11 mouse cellular contexts compared by ENCODE assay signal in the genomic region with DNA sequence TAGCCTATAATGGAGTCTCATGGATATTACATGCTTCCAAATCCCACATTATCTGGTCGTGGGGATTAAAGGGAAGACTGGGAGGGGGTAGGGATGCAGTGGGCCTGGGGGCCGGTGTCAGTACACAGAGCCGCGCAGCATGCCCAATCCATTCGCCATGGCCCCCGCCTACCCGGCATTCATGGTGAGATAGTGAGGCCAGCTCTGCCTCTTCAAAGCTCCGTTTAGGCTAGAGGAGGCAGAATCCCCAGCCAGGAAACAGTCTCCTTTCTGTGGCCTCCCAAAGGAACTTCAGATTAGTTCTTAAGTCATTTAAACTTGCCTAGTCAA. TPM values are rescaled to one million over a fixed set of nuclear protein-coding genes. Genes with fewer than 3 reads are reported as not detected.
DNase-seq lines count a peak whose midpoint lies in the region; ATAC-seq lines count a peak whose summit lies in the region.
"Had no signal": no experiment of that assay in that cellular context is flagged by ENCODE, and none has a peak within 500 bp of the region (broad histone marks: within the 10 kb centered on the region; RNA-seq: fewer than 3 reads in every experiment).

No protein-coding gene starts in this region.

- peaks cover 67% of the 10 kb centered on the region for H3K4me1 ChIP-seq in forebrain, embryonic 10.5 days
- peaks cover 29% of the 10 kb centered on the region for H3K4me1 ChIP-seq in forebrain, embryonic 14.5 days (ENCODE audit: control insufficient read depth, insufficient read depth, low read length)
- H3K4me1 ChIP-seq in limb, embryonic 12.5 days (replicated peaks), result peaks cover 20% of the 10 kb centered on the region
- H3K4me1 ChIP-seq in limb, embryonic 10.5 days, result peaks cover 35% of the 10 kb centered on the region

- ATAC-seq in forebrain, embryonic 14.5 days, result no peak
- 0 out of 2 replicates have a peak, but pooled peaks have one; percentile 26 for ATAC-seq in limb, embryonic 12.5 days (ENCODE audit: insufficient number of reproducible peaks, insufficient read depth, low FRiP score, low TSS enrichment, low read depth)

- no peak overlapping the region for H3K4me2 ChIP-seq in forebrain, embryonic 14.5 days (ENCODE audit: low read length)
- H3K4me2 ChIP-seq in limb, embryonic 12.5 days, result no peak overlapping the region

- no peaks in the 10 kb centered on the region for H3K9me3 ChIP-seq in forebrain, embryonic 10.5 days
- H3K9me3 ChIP-seq in forebrain, embryonic 14.5 days (replicated peaks; ENCODE audit: control insufficient read depth, low read length), result no peaks in the 10 kb centered on the region
- no peaks in the 10 kb centered on the region for H3K9me3 ChIP-seq in limb, embryonic 12.5 days
- H3K9me3 ChIP-seq in limb, embryonic 10.5 days (replicated peaks), result no peaks in the 10 kb centered on the region

- H3K36me3 ChIP-seq in forebrain, embryonic 10.5 days (replicated peaks), result no peaks in the 10 kb centered on the region
- no peaks in the 10 kb centered on the region for H3K36me3 ChIP-seq in forebrain, embryonic 14.5 days (ENCODE audit: control insufficient read depth, insufficient read depth, low read length)
- H3K36me3 ChIP-seq in limb, embryonic 12.5 days, result no peaks in the 10 kb centered on the region
- no peaks in the 10 kb centered on the region for H3K36me3 ChIP-seq in limb, embryonic 10.5 days

- DNase-seq in forebrain, embryonic 10.5 days (ENCODE audit: extremely low spot score, low spot score), result no peak
- DNase-seq in forebrain, embryonic 14.5 days (ENCODE audit: low spot score), result no peak
- DNase-seq in limb, embryonic 10.5 days (ENCODE audit: low spot score), result no peak
- DNase-seq in mesoderm, embryonic 11.5 days (ENCODE audit: low read depth, low spot score), result peak; percentile 71
- no peak for DNase-seq in layer of hippocampus, adult 9-11 months
- no peak for DNase-seq in spleen, postnatal 4 days (ENCODE audit: low spot score in 2 of 2)
- DNase-seq in left cerebral cortex, postnatal 14 days (ENCODE audit: low spot score in 2 of 2), result no peak
- DNase-seq: adrenal gland, postnatal 10 days; cerebellum, adult 2 months; lung, postnatal 4 days had no signal

- peak overlapping the region; percentile 9; the same call in 1 of the 2 replicates for H3K4me3 ChIP-seq in forebrain, embryonic 10.5 days
- H3K4me3 ChIP-seq in forebrain, embryonic 14.5 days (ENCODE audit: low read depth, low read length), result no peak overlapping the region
- no peak overlapping the region for H3K4me3 ChIP-seq in limb, embryonic 12.5 days (replicated peaks)
- no peak overlapping the region for H3K4me3 ChIP-seq in limb, embryonic 10.5 days

- intact Hi-C loops in left cerebral cortex, postnatal 14 days (cut with DNase I), result no loop called here

- H3K27ac ChIP-seq in forebrain, embryonic 10.5 days, result peak overlapping the region; percentile 41
- no peak overlapping the region for H3K27ac ChIP-seq in forebrain, embryonic 14.5 days (ENCODE audit: low read depth, low read length)
- H3K27ac ChIP-seq in limb, embryonic 12.5 days, result no peak overlapping the region
- no peak overlapping the region for H3K27ac ChIP-seq in limb, embryonic 10.5 days

- no peak overlapping the region for H3K9ac ChIP-seq in forebrain, embryonic 14.5 days (ENCODE audit: low read length)
- H3K9ac ChIP-seq in limb, embryonic 12.5 days (replicated peaks), result no peak overlapping the region

- H3K27me3 ChIP-seq in forebrain, embryonic 10.5 days (ENCODE audit: poor library complexity, severe bottlenecking), result peaks cover 85% of the 10 kb centered on the region
- H3K27me3 ChIP-seq in forebrain, embryonic 14.5 days (replicated peaks; ENCODE audit: control insufficient read depth, insufficient read depth, low read length), result no peaks in the 10 kb centered on the region; the same call in 1 of the 2 replicates
- peaks cover 22% of the 10 kb centered on the region for H3K27me3 ChIP-seq in limb, embryonic 12.5 days
- H3K27me3 ChIP-seq in limb, embryonic 10.5 days (ENCODE audit: low read depth, poor library complexity, severe bottlenecking), result peaks cover 49% of the 10 kb centered on the region

- 23% methylated on average over 8 of the region's 8 CpGs for WGBS in forebrain, embryonic 10.5 days
- 33% methylated on average over 8 of the region's 8 CpGs for WGBS in forebrain, embryonic 14.5 days
- 34% methylated on average over 8 of the region's 8 CpGs for WGBS in limb, embryonic 12.5 days
- WGBS in limb, embryonic 10.5 days, result 50% methylated on average over 8 of the region's 8 CpGs

RNA-seq across cellular contexts. Expression of a gene that starts 8.7 kb away (rescaled TPM):
- polyA plus RNA-seq in forebrain, embryonic 10.5 days (2016; fragmentation: Nextera tagmentation; extraction: Ambion mirVana), result 10.0 and 10.1 TPM in 2 replicates
- polyA plus RNA-seq in forebrain, embryonic 14.5 days (2014; fragmentation: Nextera tagmentation; extraction: Ambion mirVana), result 10.1 and 11.4 TPM in 2 replicates
- 0.41 and 0.66 TPM in 2 replicates for polyA plus RNA-seq in limb, embryonic 12.5 days (2016; fragmentation: Nextera tagmentation; extraction: Ambion mirVana)
- 0.34 and 0.48 TPM in 2 replicates for polyA plus RNA-seq in limb, embryonic 10.5 days (2016; fragmentation: Nextera tagmentation; extraction: Ambion mirVana)
- total RNA-seq in left cerebral cortex, postnatal 14 days (2021), result under 1 TPM; 0.18 to 0.70 TPM

RNA-seq across cellular contexts. Expression of a gene that starts 45.4 kb away (rescaled TPM):
- 2.8 and 4.3 TPM in 2 replicates for polyA plus RNA-seq in forebrain, embryonic 10.5 days (2016; fragmentation: Nextera tagmentation; extraction: Ambion mirVana)
- polyA plus RNA-seq in forebrain, embryonic 14.5 days (2014; fragmentation: Nextera tagmentation; extraction: Ambion mirVana), result 140 and 175 TPM in 2 replicates
- polyA plus RNA-seq in limb, embryonic 12.5 days (2016; fragmentation: Nextera tagmentation; extraction: Ambion mirVana), result 0.06 TPM in 1 of 2 replicates, not detected in the other
- 0.11 and 0.14 TPM in 2 replicates for polyA plus RNA-seq in limb, embryonic 10.5 days (2016; fragmentation: Nextera tagmentation; extraction: Ambion mirVana)
- total RNA-seq in left cerebral cortex, postnatal 14 days (2021), result 100 to 1,000 TPM; 153 to 196 TPM

Comparison
In these comparisons a context has a peak if more than half of its experiments do, and no peak if none do; other contexts are left out.
1. RNA of a gene that starts 45.4 kb away (polyA plus RNA-seq): 140 to 175 TPM in forebrain, embryonic 14.5 days; 2.8 to 4.3 TPM in forebrain, embryonic 10.5 days, 0.11 to 0.14 TPM in limb, embryonic 10.5 days and 0.06 TPM in limb, embryonic 12.5 days; every median in the first group is over 10 times any median in the second.